Mouse (Mus musculus): ENCODE results near the gene Pipox. TPM values are rescaled to one million over a fixed set of nuclear protein-coding genes. Genes with fewer than 3 reads are reported as not detected.

The Pipox gene
- total and polyA plus RNA-seq, 2 experiments from 2014 or later = 4.2 to 6.8 TPM

- WGBS = 80% methylated on average over 4 of the region's 4 CpGs
- Histone ChIP-seq H3K36me3 (ENCODE audit: insufficient read depth) (no peaks in the 10 kb centered on the region), H3K4me3 (ENCODE audit: low read depth, low read length) (no peak overlapping the region), H3K9me3 (ENCODE audit: low read length) (no peaks in the 10 kb centered on the region), H3K27me3 (ENCODE audit: insufficient read depth, low read length) (no peaks in the 10 kb centered on the region), H3K4me2 (ENCODE audit: low read depth) (no peak overlapping the region), H3K4me1 (ENCODE audit: insufficient read depth) (peaks cover 34% of the 10 kb centered on the region), H3K27ac (ENCODE audit: low read depth, low read length) (no peak overlapping the region), H3K9ac (no peak overlapping the region)
- ATAC-seq = no peak
- DNase-seq = no peak
- no peak for TF ChIP-seq CTCF (IDR thresholded peaks at IDR 0.05; ENCODE audit: low read depth)
Observed at GRCm38 (mm10) chr11:77900696-77901095, 6.8 kb upstream of the Pipox start.

DNA sequence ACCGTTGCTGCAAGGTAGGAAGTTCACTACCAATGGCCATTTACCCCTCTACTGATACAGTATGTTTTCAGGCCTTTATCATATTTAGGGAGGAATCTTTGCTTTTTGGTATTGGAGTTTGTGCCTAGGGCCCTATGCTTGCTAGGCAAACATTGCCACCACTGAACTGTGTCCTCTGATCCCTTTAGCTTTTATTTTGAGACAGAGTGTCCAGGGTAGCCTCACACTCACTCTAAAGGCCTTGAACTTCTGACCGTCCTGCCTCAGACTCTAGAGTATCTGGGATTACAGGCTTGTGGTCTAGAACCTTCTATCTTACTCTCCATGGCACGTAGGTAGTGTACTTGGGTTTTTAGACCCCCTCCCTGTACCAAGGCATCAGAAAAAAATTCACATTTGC, 6.3 kb upstream of the Pipox start:
- Histone ChIP-seq H3K4me3 (ENCODE audit: low read depth, low read length) (no peak overlapping the region), H3K9me3 (ENCODE audit: low read length) (no peaks in the 10 kb centered on the region), H3K9ac (no peak overlapping the region), H3K4me2 (ENCODE audit: low read depth) (no peak overlapping the region), H3K4me1 (ENCODE audit: insufficient read depth) (peaks cover 37% of the 10 kb centered on the region), H3K36me3 (ENCODE audit: insufficient read depth) (no peaks in the 10 kb centered on the region), H3K27me3 (ENCODE audit: insufficient read depth, low read length) (no peaks in the 10 kb centered on the region), H3K27ac (ENCODE audit: low read depth, low read length) (no peak overlapping the region)
- ATAC-seq (no peak), DNase-seq (no peak)
- TF ChIP-seq CTCF (IDR thresholded peaks at IDR 0.05; ENCODE audit: low read depth) = no peak
- WGBS = 94% methylated on average over 3 of the region's 3 CpGs

- Histone ChIP-seq H3K4me3 (ENCODE audit: low read depth, low read length) (peak overlapping the region; percentile 17), H3K4me2 (ENCODE audit: low read depth) (peak overlapping the region; percentile 48), H3K9me3 (ENCODE audit: low read length) (no peaks in the 10 kb centered on the region), H3K27me3 (ENCODE audit: insufficient read depth, low read length) (no peaks in the 10 kb centered on the region), H3K9ac (peak overlapping the region; percentile 57), H3K36me3 (ENCODE audit: insufficient read depth) (no peaks in the 10 kb centered on the region), H3K27ac (ENCODE audit: low read depth, low read length) (peak overlapping the region; percentile 90), H3K4me1 (ENCODE audit: insufficient read depth) (peaks cover 51% of the 10 kb centered on the region)
- 8% methylated on average over 23 of the region's 23 CpGs for WGBS
- peak; percentile 70 for DNase-seq
- peak; percentile 10; the same call in 1 of the 2 replicates for ATAC-seq
- no peak for TF ChIP-seq CTCF (IDR thresholded peaks at IDR 0.05; ENCODE audit: low read depth)
Observed at GRCm38 (mm10) chr11:77896820-77897805, 3.2 kb upstream of the Pipox start.

DNA sequence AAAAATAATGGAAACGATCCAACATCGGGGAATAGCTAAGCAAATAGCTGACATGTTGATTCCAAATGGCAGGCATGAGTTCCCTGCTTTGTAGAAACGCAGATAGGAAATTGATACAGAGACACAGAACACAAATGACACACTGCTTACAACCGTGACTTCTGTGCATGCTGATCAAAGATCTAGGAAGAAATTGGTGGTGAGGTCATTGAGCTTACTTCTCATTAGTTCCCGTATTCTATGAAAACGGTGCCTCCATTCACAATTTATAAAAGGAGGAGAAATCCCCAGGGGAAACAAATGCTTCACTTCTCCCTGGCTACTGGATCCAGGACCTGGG, 2.6 kb upstream of the Pipox start:
- Histone ChIP-seq H3K4me2 (ENCODE audit: low read depth) (peak overlapping the region; percentile 48), H3K27me3 (ENCODE audit: insufficient read depth, low read length) (no peaks in the 10 kb centered on the region), H3K36me3 (ENCODE audit: insufficient read depth) (no peaks in the 10 kb centered on the region), H3K9ac (peak overlapping the region; percentile 57; the same call in 1 of the 2 replicates), H3K4me1 (ENCODE audit: insufficient read depth) (peaks cover 51% of the 10 kb centered on the region), H3K4me3 (ENCODE audit: low read depth, low read length) (0 out of 2 replicates have a peak overlapping the region, but pooled peaks have one; percentile 17), H3K9me3 (ENCODE audit: low read length) (no peaks in the 10 kb centered on the region), H3K27ac (ENCODE audit: low read depth, low read length) (peak overlapping the region; percentile 90)
- WGBS = 5% methylated on average over 6 of the region's 6 CpGs
- no peak for ATAC-seq
- TF ChIP-seq CTCF (IDR thresholded peaks at IDR 0.05; ENCODE audit: low read depth) = no peak
- peak; percentile 68 for DNase-seq

DNA sequence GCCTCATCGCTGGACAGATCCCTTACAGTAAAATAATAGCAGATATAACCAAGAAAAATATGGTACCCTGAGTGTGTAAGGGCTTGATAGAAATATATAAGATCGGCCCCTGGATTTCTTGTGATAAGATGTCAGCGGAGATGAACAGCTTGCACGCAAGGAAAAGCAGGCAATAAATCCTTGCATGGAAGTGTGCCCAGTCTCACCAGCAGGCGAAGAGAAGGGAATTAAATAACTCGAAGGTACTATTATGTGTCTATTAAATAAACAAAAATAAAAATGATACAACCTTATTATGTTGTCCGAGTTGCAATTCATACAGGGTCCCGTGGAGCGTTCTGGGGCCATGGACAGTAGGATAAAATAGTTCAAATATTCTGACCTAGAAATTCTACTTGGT, 2.1 kb upstream of the Pipox start:
- Histone ChIP-seq H3K9ac (peak overlapping the region; percentile 57; the same call in 1 of the 2 replicates), H3K36me3 (ENCODE audit: insufficient read depth) (no peaks in the 10 kb centered on the region), H3K4me3 (ENCODE audit: low read depth, low read length) (no peak overlapping the region), H3K9me3 (ENCODE audit: low read length) (no peaks in the 10 kb centered on the region), H3K4me1 (ENCODE audit: insufficient read depth) (peaks cover 51% of the 10 kb centered on the region), H3K4me2 (ENCODE audit: low read depth) (peak overlapping the region; percentile 48), H3K27me3 (ENCODE audit: insufficient read depth, low read length) (no peaks in the 10 kb centered on the region), H3K27ac (ENCODE audit: low read depth, low read length) (peak overlapping the region; percentile 90)
- 35% methylated on average over 9 of the region's 9 CpGs for WGBS
- ATAC-seq (no peak), DNase-seq (peak; percentile 65)
- TF ChIP-seq CTCF (IDR thresholded peaks at IDR 0.05; ENCODE audit: low read depth) = no peak; the same call in 1 of the 2 replicates

GRCm38 (mm10) chr11:77894967-77895366, 1.1 kb upstream of the Pipox start:
- Histone ChIP-seq H3K36me3 (ENCODE audit: insufficient read depth) (no peaks in the 10 kb centered on the region), H3K27me3 (ENCODE audit: insufficient read depth, low read length) (no peaks in the 10 kb centered on the region), H3K4me1 (ENCODE audit: insufficient read depth) (peaks cover 51% of the 10 kb centered on the region), H3K9me3 (ENCODE audit: low read length) (no peaks in the 10 kb centered on the region), H3K9ac (no peak overlapping the region), H3K27ac (ENCODE audit: low read depth, low read length) (peak overlapping the region; percentile 90), H3K4me3 (ENCODE audit: low read depth, low read length) (no peak overlapping the region), H3K4me2 (ENCODE audit: low read depth) (no peak overlapping the region)
- WGBS = 54% methylated on average over 2 of the region's 2 CpGs
- TF ChIP-seq CTCF (IDR thresholded peaks at IDR 0.05; ENCODE audit: low read depth) = no peak
- DNase-seq (no peak), ATAC-seq (no peak)

DNA sequence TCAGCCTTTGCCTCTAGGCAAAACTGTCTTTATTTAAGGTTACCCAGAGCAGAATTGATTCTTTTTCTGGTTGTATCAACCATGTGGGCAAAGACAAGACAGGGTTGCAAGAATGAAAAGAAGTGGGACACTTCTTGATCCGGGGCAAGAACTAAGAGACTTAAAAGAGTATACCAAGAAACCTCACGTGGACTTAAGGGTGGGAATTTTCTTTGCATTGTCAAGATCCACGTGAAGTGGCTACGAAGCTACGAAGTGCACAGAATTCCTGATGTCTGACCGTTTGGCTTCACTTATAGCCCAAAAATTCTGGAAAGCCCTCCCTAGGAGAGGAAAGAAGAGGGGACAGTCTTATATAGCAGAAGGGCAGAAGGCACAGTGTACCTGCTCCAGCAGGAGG, 613 bp downstream of the Pipox start:
- peaks cover 51% of the 10 kb centered on the region for H3K4me1 ChIP-seq (ENCODE audit: insufficient read depth)
- TF ChIP-seq CTCF (IDR thresholded peaks at IDR 0.05; ENCODE audit: low read depth) = no peak
- H3K36me3 ChIP-seq (ENCODE audit: insufficient read depth) = no peaks in the 10 kb centered on the region
- no peak overlapping the region for H3K9ac ChIP-seq
- H3K27me3 ChIP-seq (ENCODE audit: insufficient read depth, low read length) = no peaks in the 10 kb centered on the region
- H3K9me3 ChIP-seq (ENCODE audit: low read length) = no peaks in the 10 kb centered on the region
- peak overlapping the region; percentile 90 for H3K27ac ChIP-seq (ENCODE audit: low read depth, low read length)
- peak overlapping the region; percentile 6; the same call in 1 of the 2 replicates for H3K4me2 ChIP-seq (ENCODE audit: low read depth)
- WGBS = 16% methylated on average over 6 of the region's 6 CpGs
- ATAC-seq (no peak), DNase-seq (no peak)
- no peak overlapping the region for H3K4me3 ChIP-seq (ENCODE audit: low read depth, low read length)
